Comparison of ENCODE assay signal across 10 mouse cellular contexts in genomic region chr13:38526116-38526515, GRCm38 (mm10). TPM values are rescaled to one million over a fixed set of nuclear protein-coding genes. Genes with fewer than 3 reads are reported as not detected.
DNase-seq lines count a peak whose midpoint lies in the region; ATAC-seq and TF ChIP-seq lines count a peak whose summit lies in the region.
"Had no signal": no experiment of that assay in that cellular context is flagged by ENCODE, and none has a peak within 500 bp of the region (broad histone marks: within the 10 kb centered on the region; RNA-seq: fewer than 3 reads in every experiment).

No protein-coding gene starts in this region.

- no peak overlapping the region for H3K9ac ChIP-seq in limb, embryonic 12.5 days (replicated peaks)
- no peak overlapping the region; the same call in 1 of the 2 replicates for H3K9ac ChIP-seq in hindbrain, embryonic 12.5 days
- no peak overlapping the region for H3K9ac ChIP-seq in kidney, embryonic 14.5 days (ENCODE audit: low read depth, low read length)
- H3K9ac ChIP-seq: forebrain, postnatal 0 days had no signal

- H3K79me2 ChIP-seq in myocyte (ENCODE audit: control insufficient read depth, insufficient read depth), result peaks cover 46% of the 10 kb centered on the region

- intact Hi-C loops in gastrocnemius, postnatal 36 days (cut with DNase I), result loop anchor here (5.0 kb wide), 1 partner anchor 56 kb away; no protein-coding TSS in a partner anchor

- peaks cover 27% of the 10 kb centered on the region for H3K4me1 ChIP-seq in limb, embryonic 12.5 days (replicated peaks)
- peaks cover 29% of the 10 kb centered on the region for H3K4me1 ChIP-seq in limb, embryonic 10.5 days
- H3K4me1 ChIP-seq in hindbrain, embryonic 12.5 days, result peaks cover 19% of the 10 kb centered on the region
- peaks cover 11% of the 10 kb centered on the region for H3K4me1 ChIP-seq in kidney, embryonic 14.5 days (ENCODE audit: control insufficient read depth, insufficient read depth, low read length)

- peak overlapping the region; percentile 76 for H3K4me2 ChIP-seq in limb, embryonic 12.5 days
- peak overlapping the region; percentile 86 for H3K4me2 ChIP-seq in hindbrain, embryonic 12.5 days (replicated peaks)
- peak overlapping the region; percentile 75 for H3K4me2 ChIP-seq in kidney, embryonic 14.5 days (replicated peaks; ENCODE audit: low read depth, low read length)
- H3K4me2 ChIP-seq in myocyte (ENCODE audit: low read depth), result peak overlapping the region; percentile 99

- H3K4me3 ChIP-seq in limb, embryonic 12.5 days (replicated peaks), result peak overlapping the region; percentile 91; the same call in 1 of the 2 replicates
- H3K4me3 ChIP-seq in limb, embryonic 10.5 days, result no peak overlapping the region
- no peak overlapping the region for H3K4me3 ChIP-seq in hindbrain, embryonic 12.5 days
- H3K4me3 ChIP-seq in kidney, embryonic 14.5 days (ENCODE audit: low read length), result no peak overlapping the region
- peak overlapping the region; percentile 62 for H3K4me3 ChIP-seq in myocyte

- no peaks in the 10 kb centered on the region for H3K9me3 ChIP-seq in limb, embryonic 12.5 days
- no peaks in the 10 kb centered on the region for H3K9me3 ChIP-seq in limb, embryonic 10.5 days (replicated peaks)
- no peaks in the 10 kb centered on the region for H3K9me3 ChIP-seq in hindbrain, embryonic 12.5 days (replicated peaks)
- H3K9me3 ChIP-seq in kidney, embryonic 14.5 days (ENCODE audit: control insufficient read depth, low read length), result no peaks in the 10 kb centered on the region

- peaks cover 23% of the 10 kb centered on the region for H3K36me3 ChIP-seq in limb, embryonic 12.5 days
- H3K36me3 ChIP-seq in limb, embryonic 10.5 days, result peaks cover 43% of the 10 kb centered on the region
- H3K36me3 ChIP-seq in hindbrain, embryonic 12.5 days, result peaks cover 22% of the 10 kb centered on the region
- peaks cover 24% of the 10 kb centered on the region for H3K36me3 ChIP-seq in kidney, embryonic 14.5 days (ENCODE audit: control insufficient read depth, insufficient read depth, low read length)
- H3K36me3 ChIP-seq in myocyte (ENCODE audit: control insufficient read depth, insufficient read depth), result peaks cover 6% of the 10 kb centered on the region

- H3K27me3 ChIP-seq in limb, embryonic 12.5 days, result no peaks in the 10 kb centered on the region
- peaks cover 7% of the 10 kb centered on the region; the same call in 1 of the 2 replicates for H3K27me3 ChIP-seq in limb, embryonic 10.5 days (ENCODE audit: low read depth, poor library complexity, severe bottlenecking)
- H3K27me3 ChIP-seq in hindbrain, embryonic 12.5 days, result no peaks in the 10 kb centered on the region; the same call in 1 of the 2 replicates
- no peaks in the 10 kb centered on the region for H3K27me3 ChIP-seq in kidney, embryonic 14.5 days (ENCODE audit: control insufficient read depth, insufficient read depth, low read length)
- no peaks in the 10 kb centered on the region for H3K27me3 ChIP-seq in myocyte (ENCODE audit: control insufficient read depth, insufficient read depth, insufficient read length)

- no peak overlapping the region for H3K27ac ChIP-seq in limb, embryonic 12.5 days
- no peak overlapping the region for H3K27ac ChIP-seq in limb, embryonic 10.5 days
- H3K27ac ChIP-seq in hindbrain, embryonic 12.5 days, result no peak overlapping the region
- H3K27ac ChIP-seq in kidney, embryonic 14.5 days (ENCODE audit: low read depth, low read length), result no peak overlapping the region

- no peak overlapping the region for H3ac ChIP-seq in myocyte (ENCODE audit: control insufficient read depth, insufficient read length)

- no peak for DNase-seq in limb, embryonic 10.5 days (ENCODE audit: low spot score)
- no peak for DNase-seq in gastrocnemius, postnatal 36 days
- DNase-seq in right cerebral cortex, postnatal 25 days, result no peak
- no peak for DNase-seq in right cerebral cortex, postnatal 10 days (ENCODE audit: low spot score in 2 of 2)
- DNase-seq: forebrain, postnatal 0 days; thymus, postnatal 36 days had no signal

- WGBS in limb, embryonic 12.5 days, result 80% methylated on average over 2 of the region's 2 CpGs
- 87% methylated on average over 2 of the region's 2 CpGs for WGBS in limb, embryonic 10.5 days
- WGBS in hindbrain, embryonic 12.5 days, result 76% methylated on average over 2 of the region's 2 CpGs
- whole genome bisulfite sequencing in kidney, embryonic 14.5 days, result 81% methylated on average over 2 of the region's 2 CpGs

- TF ChIP-seq POLR2A in myocyte (IDR thresholded peaks at IDR 0.05; ENCODE audit: insufficient read length, low read depth), result no peak

- no peak for ATAC-seq in limb, embryonic 12.5 days (ENCODE audit: insufficient number of reproducible peaks, insufficient read depth, low FRiP score, low TSS enrichment, low read depth)
- ATAC-seq in hindbrain, embryonic 12.5 days (ENCODE audit: low FRiP score), result no peak
- ATAC-seq in kidney, embryonic 14.5 days (ENCODE audit: low FRiP score, low TSS enrichment), result no peak
- ATAC-seq: forebrain, postnatal 0 days had no signal

TF ChIP-seq in myocyte, 11 proteins besides CTCF, POLR2A, EP300 and RAD21:
- no peak for TF ChIP-seq MAX (IDR thresholded peaks at IDR 0.05; ENCODE audit: low read depth)
- no peak for TF ChIP-seq MYOG (IDR thresholded peaks at IDR 0.05; ENCODE audit: control insufficient read depth in 1 of 3, insufficient read depth in 1 of 3, insufficient read length in 2 of 3, low read depth in 2 of 3)
- no peak for TF ChIP-seq TCF12 (IDR thresholded peaks at IDR 0.05; ENCODE audit: insufficient read depth, poor library complexity, severe bottlenecking)
- no peak for TF ChIP-seq USF1 (IDR thresholded peaks at IDR 0.05; ENCODE audit: low read depth)
- no peak for TF ChIP-seq POLR2AphosphoS2 (IDR thresholded peaks at IDR 0.05; ENCODE audit: insufficient read length, low read depth)
- no peak for TF ChIP-seq E2F4 (IDR thresholded peaks at IDR 0.05; ENCODE audit: insufficient read depth)
- no peak for TF ChIP-seq SRF (IDR thresholded peaks at IDR 0.05; ENCODE audit: control insufficient read depth, insufficient read length, low read depth)
- no peak for TF ChIP-seq REST (IDR thresholded peaks at IDR 0.05; ENCODE audit: insufficient read depth, insufficient read length)
- TF ChIP-seq CEBPB (IDR thresholded peaks at IDR 0.05; ENCODE audit: insufficient read depth, poor library complexity, severe bottlenecking), result no peak
- no peak for TF ChIP-seq MYOD1 (IDR thresholded peaks at IDR 0.05; ENCODE audit: control insufficient read depth in 1 of 3, insufficient read length in 2 of 3, low read depth in 2 of 3)
- no peak for TF ChIP-seq TCF3 (IDR thresholded peaks at IDR 0.05; ENCODE audit: insufficient read length, low read depth)

RNA-seq across cellular contexts. Expression of gene Txndc5, which starts 2.5 kb away (rescaled TPM):
- polyA plus RNA-seq in limb, embryonic 12.5 days (2016; fragmentation: Nextera tagmentation; extraction: Ambion mirVana), result 180 and 196 TPM in 2 replicates
- 188 TPM in 2 replicates for polyA plus RNA-seq in limb, embryonic 10.5 days (2016; fragmentation: Nextera tagmentation; extraction: Ambion mirVana)
- polyA plus RNA-seq in hindbrain, embryonic 12.5 days (2016; fragmentation: Nextera tagmentation; extraction: Ambion mirVana), result 155 and 156 TPM in 2 replicates
- 161 and 263 TPM in 2 replicates for polyA plus RNA-seq in kidney, embryonic 14.5 days (2014; fragmentation: Nextera tagmentation; extraction: Ambion mirVana)
- 127 TPM for polyA plus RNA-seq in myocyte (2012; fragmentation: generic; extraction: Trizol)
- 10 to 100 TPM; 24.4 to 26.8 TPM for total RNA-seq in gastrocnemius, postnatal 36 days (2021)

Comparison
In these comparisons a context has a peak if more than half of its experiments do, and no peak if none do; other contexts are left out.
1. H3K4me3 ChIP-seq: peak in limb, embryonic 12.5 days (single experiment) and myocyte (single experiment); none in limb, embryonic 10.5 days (single experiment), hindbrain, embryonic 12.5 days (single experiment) and kidney, embryonic 14.5 days (single experiment).
2. Peak in every context shown above with its lines, with median percentiles within 50 percentile points of each other: H3K4me2 ChIP-seq.